Mouse (Mus musculus): Measurements from ENCODE around the gene Rap1a. TPM values are rescaled to one million over a fixed set of nuclear protein-coding genes. Genes with fewer than 3 reads are reported as not detected.

Gene Rap1a
- polyA plus RNA-seq, 1 experiment = 66.2 TPM

GRCm38 (mm10) chr3:105770836-105771235, 30.3 kb downstream of the Rap1a start:
- no peak for DNase-seq
- no peaks in the 10 kb centered on the region for H3K27me3 ChIP-seq (ENCODE audit: control insufficient read depth, insufficient read depth, low read length)
- no peak overlapping the region for H3K27ac ChIP-seq (ENCODE audit: insufficient read depth, low read length)
- TF ChIP-seq CTCF (IDR thresholded peaks at IDR 0.05; ENCODE audit: borderline replicate concordance, insufficient read depth, low read depth, low read length) = no peak
- TF ChIP-seq POLR2A (IDR thresholded peaks at IDR 0.05; ENCODE audit: borderline replicate concordance, insufficient read depth, low read length) = no peak
- no peaks in the 10 kb centered on the region for H3K4me1 ChIP-seq (ENCODE audit: control insufficient read depth, insufficient read depth, low read length)
- 97% methylated on average over 1 of the region's 1 CpGs for WGBS
- no peak overlapping the region for H3K4me3 ChIP-seq (replicated peaks; ENCODE audit: insufficient read depth, low read depth, low read length)

- 72% methylated on average over 2 of the region's 2 CpGs for WGBS
- TF ChIP-seq CTCF (IDR thresholded peaks at IDR 0.05; ENCODE audit: borderline replicate concordance, insufficient read depth, low read depth, low read length) (no peak), POLR2A (IDR thresholded peaks at IDR 0.05; ENCODE audit: borderline replicate concordance, insufficient read depth, low read length) (no peak)
- no peak for DNase-seq
- no peaks in the 10 kb centered on the region for H3K27me3 ChIP-seq (ENCODE audit: control insufficient read depth, insufficient read depth, low read length)
- no peak overlapping the region for H3K4me3 ChIP-seq (replicated peaks; ENCODE audit: insufficient read depth, low read depth, low read length)
- no peaks in the 10 kb centered on the region for H3K4me1 ChIP-seq (ENCODE audit: control insufficient read depth, insufficient read depth, low read length)
- H3K27ac ChIP-seq (ENCODE audit: insufficient read depth, low read length) = no peak overlapping the region
These were observed 31.8 kb downstream of the Rap1a start for GRCm38 (mm10) chr3:105769380-105769779.

- 64% methylated on average over 6 of the region's 6 CpGs for WGBS
- no peak for DNase-seq
- Histone ChIP-seq H3K27me3 (ENCODE audit: control insufficient read depth, insufficient read depth, low read length) (no peaks in the 10 kb centered on the region), H3K27ac (ENCODE audit: insufficient read depth, low read length) (no peak overlapping the region), H3K4me1 (ENCODE audit: control insufficient read depth, insufficient read depth, low read length) (peaks cover under 1% of the 10 kb centered on the region; the same call in 1 of the 2 replicates), H3K4me3 (replicated peaks; ENCODE audit: insufficient read depth, low read depth, low read length) (no peak overlapping the region)
- TF ChIP-seq POLR2A (IDR thresholded peaks at IDR 0.05; ENCODE audit: borderline replicate concordance, insufficient read depth, low read length) (no peak), CTCF (IDR thresholded peaks at IDR 0.05; ENCODE audit: borderline replicate concordance, insufficient read depth, low read depth, low read length) (no peak)
These were observed 32.6 kb downstream of the Rap1a start for GRCm38 (mm10) chr3:105768529-105768928.

- WGBS = 59% methylated on average over 4 of the region's 4 CpGs
- Histone ChIP-seq H3K4me3 (replicated peaks; ENCODE audit: insufficient read depth, low read depth, low read length) (no peak overlapping the region), H3K27me3 (ENCODE audit: control insufficient read depth, insufficient read depth, low read length) (no peaks in the 10 kb centered on the region), H3K27ac (ENCODE audit: insufficient read depth, low read length) (no peak overlapping the region), H3K4me1 (ENCODE audit: control insufficient read depth, insufficient read depth, low read length) (peaks cover 3% of the 10 kb centered on the region)
- no peak for DNase-seq
- TF ChIP-seq CTCF (IDR thresholded peaks at IDR 0.05; ENCODE audit: borderline replicate concordance, insufficient read depth, low read depth, low read length) = no peak
- no peak for TF ChIP-seq POLR2A (IDR thresholded peaks at IDR 0.05; ENCODE audit: borderline replicate concordance, insufficient read depth, low read length)
These were observed 37.8 kb downstream of the Rap1a start for GRCm38 (mm10) chr3:105763132-105763851.

GRCm38 (mm10) chr3:105760063-105760462, 41.1 kb downstream of the Rap1a start:
- 94% methylated on average over 3 of the region's 3 CpGs for WGBS
- no peak overlapping the region for H3K27ac ChIP-seq (ENCODE audit: insufficient read depth, low read length)
- H3K27me3 ChIP-seq (ENCODE audit: control insufficient read depth, insufficient read depth, low read length) = no peaks in the 10 kb centered on the region
- no peak for TF ChIP-seq CTCF (IDR thresholded peaks at IDR 0.05; ENCODE audit: borderline replicate concordance, insufficient read depth, low read depth, low read length)
- TF ChIP-seq POLR2A (IDR thresholded peaks at IDR 0.05; ENCODE audit: borderline replicate concordance, insufficient read depth, low read length) = no peak
- H3K4me1 ChIP-seq (ENCODE audit: control insufficient read depth, insufficient read depth, low read length) = peaks cover 5% of the 10 kb centered on the region
- DNase-seq = no peak
- no peak overlapping the region for H3K4me3 ChIP-seq (replicated peaks; ENCODE audit: insufficient read depth, low read depth, low read length)

- Histone ChIP-seq H3K4me3 (replicated peaks; ENCODE audit: insufficient read depth, low read depth, low read length) (no peak overlapping the region), H3K27me3 (ENCODE audit: control insufficient read depth, insufficient read depth, low read length) (no peaks in the 10 kb centered on the region), H3K4me1 (ENCODE audit: control insufficient read depth, insufficient read depth, low read length) (peaks cover 5% of the 10 kb centered on the region), H3K27ac (ENCODE audit: insufficient read depth, low read length) (no peak overlapping the region)
- WGBS = 53% methylated on average over 4 of the region's 4 CpGs
- DNase-seq = no peak
- TF ChIP-seq POLR2A (IDR thresholded peaks at IDR 0.05; ENCODE audit: borderline replicate concordance, insufficient read depth, low read length) (no peak), CTCF (IDR thresholded peaks at IDR 0.05; ENCODE audit: borderline replicate concordance, insufficient read depth, low read depth, low read length) (no peak)
These were observed 42.5 kb downstream of the Rap1a start for GRCm38 (mm10) chr3:105758658-105759057.

- H3K4me1 ChIP-seq (ENCODE audit: control insufficient read depth, insufficient read depth, low read length) = peaks cover 2% of the 10 kb centered on the region
- H3K27me3 ChIP-seq (ENCODE audit: control insufficient read depth, insufficient read depth, low read length) = no peaks in the 10 kb centered on the region
- no peak overlapping the region for H3K27ac ChIP-seq (ENCODE audit: insufficient read depth, low read length)
- TF ChIP-seq CTCF (IDR thresholded peaks at IDR 0.05; ENCODE audit: borderline replicate concordance, insufficient read depth, low read depth, low read length) (no peak), POLR2A (IDR thresholded peaks at IDR 0.05; ENCODE audit: borderline replicate concordance, insufficient read depth, low read length) (no peak)
- DNase-seq = no peak
- H3K4me3 ChIP-seq (replicated peaks; ENCODE audit: insufficient read depth, low read depth, low read length) = no peak overlapping the region
These were observed 43.0 kb downstream of the Rap1a start for GRCm38 (mm10) chr3:105758098-105758497.

GRCm38 (mm10) chr3:105757323-105758083, 43.6 kb downstream of the Rap1a start:
- no peak overlapping the region for H3K27ac ChIP-seq (ENCODE audit: insufficient read depth, low read length)
- TF ChIP-seq CTCF (IDR thresholded peaks at IDR 0.05; ENCODE audit: borderline replicate concordance, insufficient read depth, low read depth, low read length) (no peak), POLR2A (IDR thresholded peaks at IDR 0.05; ENCODE audit: borderline replicate concordance, insufficient read depth, low read length) (no peak)
- H3K4me3 ChIP-seq (replicated peaks; ENCODE audit: insufficient read depth, low read depth, low read length) = no peak overlapping the region
- H3K4me1 ChIP-seq (ENCODE audit: control insufficient read depth, insufficient read depth, low read length) = peaks cover 2% of the 10 kb centered on the region
- WGBS = 81% methylated on average over 6 of the region's 6 CpGs
- no peak for DNase-seq
- H3K27me3 ChIP-seq (ENCODE audit: control insufficient read depth, insufficient read depth, low read length) = no peaks in the 10 kb centered on the region

All from cerebellum, adult 2 months (tissue).